Mouse (Mus musculus) kidney, embryonic 14.5 days (tissue): ENCODE measurements at regions not wholly inside any gene's neighbourhood (a gene's known extent, or its start where the extent isn't known, plus 50 kb on each side); places are given as distances from the start of the nearest gene placed in this dataset.

Experiments used
- ATAC-seq: fragments of 200-750 bp; cut with Nextera tagmentation; 2 replicates; pipeline ENCODE4 v1.8.0; 2017; ENCODE audit warnings: moderate number of reproducible peaks, mild to moderate bottlenecking, moderate TSS enrichment, moderate library complexity; ENCODE audit not compliant: low FRiP score, low TSS enrichment
- H3K27ac ChIP-seq: fragments of 300-500 bp; sonication (generic); 2 replicates; pipeline ENCODE4 v1.5.1; 2014; ENCODE audit warnings: low read depth, mild to moderate bottlenecking, low read length, moderate library complexity, mixed read lengths
- H3K27me3 ChIP-seq: fragments of 300-500 bp; sonication (generic); 2 replicates; pipeline ENCODE4 v1.6.1; 2014; ENCODE audit warnings: mild to moderate bottlenecking, low read length; ENCODE audit not compliant: control insufficient read depth, insufficient read depth
- H3K36me3 ChIP-seq: fragments of 300-500 bp; sonication (generic); 2 replicates; pipeline ENCODE4 v1.6.1; 2014; ENCODE audit warnings: low read length, mixed read lengths; ENCODE audit not compliant: control insufficient read depth, insufficient read depth
- H3K4me1 ChIP-seq: fragments of 300-500 bp; sonication (generic); 2 replicates; pipeline ENCODE4 v1.6.1; 2014; ENCODE audit warnings: low read length, mixed read lengths; ENCODE audit not compliant: control insufficient read depth, insufficient read depth
- H3K4me2 ChIP-seq: fragments of 300-500 bp; sonication (generic); replicated peaks from 2 replicates; pipeline ENCODE4 v1.6.1; 2014; ENCODE audit warnings: low read depth, mild to moderate bottlenecking, low read length
- H3K4me3 ChIP-seq: fragments of 300-500 bp; sonication (generic); 2 replicates; pipeline ENCODE4 v1.5.1; 2014; ENCODE audit warnings: mild to moderate bottlenecking, low read length
- H3K9ac ChIP-seq: fragments of 300-500 bp; sonication (generic); 2 replicates; pipeline ENCODE4 v1.6.1; 2014; ENCODE audit warnings: low read depth, mild to moderate bottlenecking, low read length, moderate library complexity
- H3K9me3 ChIP-seq: fragments of 300-500 bp; sonication (generic); 2 replicates; pipeline ENCODE4 v1.6.1; 2016; ENCODE audit warnings: low read length; ENCODE audit not compliant: control insufficient read depth
- WGBS: fragments of 180-500 bp; shearing (Covaris S2); extraction: QIAGEN DNeasy Blood & Tissue Kit; methylation state at CpG from one replicate; pipeline ENCODE4 v1.1.7; 2014; 5-methylcytosine and 5-hydroxymethylcytosine counted together

- ATAC-seq, result no peak
- H3K4me3 ChIP-seq, result no peak overlapping the region
- H3K4me1 ChIP-seq, result peaks cover 7% of the 10 kb centered on the region
- 70% methylated on average over 10 of the region's 10 CpGs for WGBS
- H3K4me2 ChIP-seq, result no peak overlapping the region
- H3K9ac ChIP-seq, result no peak overlapping the region
- no peak overlapping the region; the same call in 1 of the 2 replicates for H3K27ac ChIP-seq
- H3K27me3 ChIP-seq, result no peaks in the 10 kb centered on the region
- no peaks in the 10 kb centered on the region for H3K9me3 ChIP-seq
- no peaks in the 10 kb centered on the region for H3K36me3 ChIP-seq
Measured at GRCm38 (mm10) chr1:105177015-105177762, 179.3 kb downstream of the Rnf152 start.

- WGBS, result 81% methylated on average over 1 of the region's 1 CpGs
- Histone ChIP-seq H3K4me1 (no peaks in the 10 kb centered on the region), H3K27ac (no peak overlapping the region), H3K4me2 (no peak overlapping the region), H3K36me3 (no peaks in the 10 kb centered on the region), H3K9me3 (no peaks in the 10 kb centered on the region), H3K27me3 (no peaks in the 10 kb centered on the region), H3K4me3 (no peak overlapping the region), H3K9ac (no peak overlapping the region)
- no peak for ATAC-seq
Measured at GRCm38 (mm10) chr1:105170979-105171378, 185.5 kb downstream of the Rnf152 start.

GRCm38 (mm10) chr1:105170114-105170506, 186.4 kb downstream of the Rnf152 start:
- no peak for ATAC-seq
- H3K4me3 ChIP-seq, result no peak overlapping the region
- H3K9me3 ChIP-seq, result no peaks in the 10 kb centered on the region
- H3K27me3 ChIP-seq, result no peaks in the 10 kb centered on the region
- H3K9ac ChIP-seq, result no peak overlapping the region
- WGBS, result 94% methylated on average over 4 of the region's 4 CpGs
- H3K4me2 ChIP-seq, result no peak overlapping the region
- H3K27ac ChIP-seq, result no peak overlapping the region
- no peaks in the 10 kb centered on the region for H3K4me1 ChIP-seq
- H3K36me3 ChIP-seq, result no peaks in the 10 kb centered on the region

GRCm38 (mm10) chr1:105169455-105170113, 186.9 kb downstream of the Rnf152 start:
- Histone ChIP-seq H3K9me3 (no peaks in the 10 kb centered on the region), H3K4me2 (no peak overlapping the region), H3K4me1 (no peaks in the 10 kb centered on the region), H3K27me3 (no peaks in the 10 kb centered on the region), H3K9ac (no peak overlapping the region), H3K27ac (no peak overlapping the region), H3K4me3 (no peak overlapping the region), H3K36me3 (no peaks in the 10 kb centered on the region)
- WGBS, result 66% methylated on average over 1 of the region's 1 CpGs
- no peak for ATAC-seq

GRCm38 (mm10) chr1:105168808-105169207, 187.7 kb downstream of the Rnf152 start:
- no peak overlapping the region for H3K4me2 ChIP-seq
- ATAC-seq, result no peak
- H3K36me3 ChIP-seq, result no peaks in the 10 kb centered on the region
- H3K27me3 ChIP-seq, result no peaks in the 10 kb centered on the region
- H3K9me3 ChIP-seq, result no peaks in the 10 kb centered on the region
- H3K4me3 ChIP-seq, result no peak overlapping the region
- no peaks in the 10 kb centered on the region for H3K4me1 ChIP-seq
- H3K27ac ChIP-seq, result no peak overlapping the region
- 75% methylated on average over 1 of the region's 1 CpGs for WGBS
- H3K9ac ChIP-seq, result no peak overlapping the region

- Histone ChIP-seq H3K4me1 (no peaks in the 10 kb centered on the region), H3K36me3 (no peaks in the 10 kb centered on the region), H3K27me3 (no peaks in the 10 kb centered on the region), H3K27ac (no peak overlapping the region), H3K4me2 (no peak overlapping the region), H3K4me3 (no peak overlapping the region), H3K9me3 (no peaks in the 10 kb centered on the region), H3K9ac (no peak overlapping the region)
- WGBS, result 69% methylated on average over 2 of the region's 2 CpGs
- no peak for ATAC-seq
Measured at GRCm38 (mm10) chr1:105157459-105158124, 198.9 kb downstream of the Rnf152 start.

- H3K4me1 ChIP-seq, result no peaks in the 10 kb centered on the region
- H3K9ac ChIP-seq, result no peak overlapping the region
- no peaks in the 10 kb centered on the region for H3K27me3 ChIP-seq
- ATAC-seq, result no peak
- 76% methylated on average over 6 of the region's 6 CpGs for WGBS
- no peak overlapping the region for H3K27ac ChIP-seq
- no peaks in the 10 kb centered on the region for H3K9me3 ChIP-seq
- no peak overlapping the region for H3K4me2 ChIP-seq
- no peaks in the 10 kb centered on the region for H3K36me3 ChIP-seq
- H3K4me3 ChIP-seq, result no peak overlapping the region
Measured at GRCm38 (mm10) chr1:105152175-105152828, 204.2 kb downstream of the Rnf152 start.

GRCm38 (mm10) chr1:105151466-105151846, 205.1 kb downstream of the Rnf152 start:
- no peak overlapping the region for H3K9ac ChIP-seq
- WGBS, result 64% methylated on average over 1 of the region's 1 CpGs
- H3K9me3 ChIP-seq, result no peaks in the 10 kb centered on the region
- H3K36me3 ChIP-seq, result no peaks in the 10 kb centered on the region
- H3K27me3 ChIP-seq, result no peaks in the 10 kb centered on the region
- H3K4me1 ChIP-seq, result no peaks in the 10 kb centered on the region
- no peak overlapping the region for H3K4me2 ChIP-seq
- no peak overlapping the region for H3K4me3 ChIP-seq
- no peak for ATAC-seq
- no peak overlapping the region for H3K27ac ChIP-seq
